Mouse (Mus musculus): Measurements from ENCODE around the gene Atp6v1fnb.

DNA sequence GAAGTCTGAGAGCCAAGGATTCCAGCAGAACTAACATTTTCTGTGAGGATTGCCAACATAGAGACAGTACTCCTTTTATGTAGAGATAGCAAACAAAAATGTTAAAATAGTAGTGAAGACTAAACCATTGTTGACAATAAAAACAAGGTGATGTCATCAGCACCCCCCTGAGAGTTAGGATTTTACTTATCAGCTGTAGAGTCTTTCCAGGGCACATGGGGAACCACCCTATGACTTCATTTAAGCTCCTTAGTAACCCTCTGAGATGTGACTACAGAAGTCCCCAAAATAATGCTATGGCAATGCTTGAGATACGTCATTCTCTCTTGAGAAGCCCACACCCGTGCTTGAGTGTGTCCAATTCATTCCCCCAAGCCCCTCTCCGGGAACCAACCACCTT lies 7.8 kb upstream of the Atp6v1fnb start:
- TF ChIP-seq POLR2A (IDR thresholded peaks at IDR 0.05; ENCODE audit: borderline replicate concordance, extremely low read depth, insufficient read depth, insufficient read length, poor library complexity, severe bottlenecking): no peak
- no peak for TF ChIP-seq CTCF (IDR thresholded peaks at IDR 0.05; ENCODE audit: borderline replicate concordance, extremely low read depth, insufficient read depth, insufficient read length)
